Mouse (Mus musculus): ENCODE measurements at regions not wholly inside any gene's neighbourhood (a gene's known extent, or its start where the extent isn't known, plus 50 kb on each side); places are given as distances from the start of the nearest gene placed in this dataset.
A peak's percentile ranks its signal among the peaks of the same experiment; 100 is the strongest.

- 0 out of 2 replicates have a peak, but pooled peaks have one; percentile 33 for ATAC-seq (replicated peaks)
- Histone ChIP-seq H3K4me1 (no peaks in the 10 kb centered on the region), H3K4me2 (replicated peaks) (no peak overlapping the region), H3K27ac (replicated peaks) (peak overlapping the region; percentile 27; the same call in 1 of the 2 replicates), H3K4me3 (no peak overlapping the region), H3K9ac (replicated peaks) (no peak overlapping the region), H3K27me3 (no peaks in the 10 kb centered on the region), H3K9me3 (no peaks in the 10 kb centered on the region), H3K36me3 (no peaks in the 10 kb centered on the region)
- 80% methylated on average over 1 of the region's 1 CpGs for WGBS
These were observed 342.1 kb upstream of the Klf6 start for GRCm38 (mm10) chr13:5519181-5519580.

GRCm38 (mm10) chr13:5519600-5519999 is 341.7 kb upstream of the Klf6 start:
- Histone ChIP-seq H3K4me1 (no peaks in the 10 kb centered on the region), H3K4me2 (replicated peaks) (no peak overlapping the region), H3K36me3 (no peaks in the 10 kb centered on the region), H3K9me3 (no peaks in the 10 kb centered on the region), H3K27me3 (no peaks in the 10 kb centered on the region), H3K27ac (replicated peaks) (peak overlapping the region; percentile 27; the same call in 1 of the 2 replicates), H3K9ac (replicated peaks) (no peak overlapping the region), H3K4me3 (no peak overlapping the region)
- WGBS = 36% methylated on average over 1 of the region's 1 CpGs
- peak; percentile 68 for ATAC-seq (replicated peaks)

DNA sequence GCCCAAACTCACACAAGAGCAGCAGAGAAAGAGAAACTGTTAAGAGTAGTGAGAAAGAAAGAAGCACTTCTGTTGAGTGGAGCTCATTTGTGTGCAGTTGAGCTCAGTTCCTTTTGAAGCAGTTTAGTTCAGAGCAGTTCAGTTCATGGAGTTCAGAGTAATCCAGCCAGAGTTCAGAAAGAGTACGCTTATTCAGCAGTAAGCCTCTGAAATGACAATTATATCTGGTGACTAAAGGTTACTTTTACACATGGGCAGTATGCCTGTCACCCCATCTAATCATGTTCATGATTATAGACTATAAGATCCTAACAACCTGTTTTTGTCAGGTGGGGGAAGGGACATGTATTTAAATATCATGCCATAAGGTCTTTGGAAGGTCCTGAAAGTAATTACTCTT is 333.9 kb upstream of the Klf6 start:
- H3K27me3 ChIP-seq = no peaks in the 10 kb centered on the region
- H3K27ac ChIP-seq (replicated peaks) = no peak overlapping the region
- no peak overlapping the region for H3K9ac ChIP-seq (replicated peaks)
- ATAC-seq (replicated peaks) = no peak
- WGBS = 87% methylated on average over 1 of the region's 1 CpGs
- H3K36me3 ChIP-seq = no peaks in the 10 kb centered on the region
- H3K9me3 ChIP-seq = no peaks in the 10 kb centered on the region
- H3K4me3 ChIP-seq = no peak overlapping the region
- H3K4me1 ChIP-seq = no peaks in the 10 kb centered on the region
- no peak overlapping the region for H3K4me2 ChIP-seq (replicated peaks)

- H3K4me1 ChIP-seq = no peaks in the 10 kb centered on the region
- no peak overlapping the region for H3K27ac ChIP-seq (replicated peaks)
- H3K36me3 ChIP-seq = no peaks in the 10 kb centered on the region
- no peaks in the 10 kb centered on the region for H3K9me3 ChIP-seq
- H3K9ac ChIP-seq (replicated peaks) = no peak overlapping the region
- H3K4me2 ChIP-seq (replicated peaks) = no peak overlapping the region
- 47% methylated on average over 1 of the region's 1 CpGs for WGBS
- ATAC-seq (replicated peaks) = no peak
- H3K27me3 ChIP-seq = no peaks in the 10 kb centered on the region
- H3K4me3 ChIP-seq = no peak overlapping the region
These were observed 321.0 kb upstream of the Klf6 start for GRCm38 (mm10) chr13:5540321-5540720.

DNA sequence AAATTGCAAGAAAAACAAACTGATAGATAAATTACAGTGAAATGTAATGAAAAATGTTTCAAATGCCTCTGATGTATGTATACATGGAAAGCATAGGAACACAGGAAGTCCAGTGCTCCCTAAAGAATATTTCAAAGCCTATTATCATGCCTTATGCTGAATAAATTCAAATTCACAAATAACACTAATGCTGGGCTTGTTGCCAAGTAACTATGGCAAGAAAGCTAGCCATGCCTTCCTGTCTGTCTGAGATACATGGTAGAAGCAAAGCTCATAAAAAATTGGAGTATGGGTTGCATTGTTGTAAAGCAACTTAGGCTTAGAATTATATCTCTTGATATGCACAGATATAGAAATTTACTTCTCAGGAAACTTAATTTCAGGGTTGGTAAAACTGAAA is 315.8 kb upstream of the Klf6 start:
- no peaks in the 10 kb centered on the region for H3K9me3 ChIP-seq
- ATAC-seq (replicated peaks) = no peak; the same call in 1 of the 2 replicates
- no peak overlapping the region for H3K4me3 ChIP-seq
- H3K9ac ChIP-seq (replicated peaks) = no peak overlapping the region
- no peaks in the 10 kb centered on the region for H3K36me3 ChIP-seq
- H3K4me2 ChIP-seq (replicated peaks) = no peak overlapping the region
- no peaks in the 10 kb centered on the region for H3K4me1 ChIP-seq
- no peaks in the 10 kb centered on the region for H3K27me3 ChIP-seq
- H3K27ac ChIP-seq (replicated peaks) = no peak overlapping the region

- Histone ChIP-seq H3K27me3 (no peaks in the 10 kb centered on the region), H3K4me2 (replicated peaks) (no peak overlapping the region), H3K9me3 (no peaks in the 10 kb centered on the region), H3K9ac (replicated peaks) (no peak overlapping the region), H3K27ac (replicated peaks) (no peak overlapping the region), H3K4me1 (no peaks in the 10 kb centered on the region), H3K4me3 (no peak overlapping the region), H3K36me3 (no peaks in the 10 kb centered on the region)
- WGBS = 82% methylated on average over 2 of the region's 2 CpGs
- ATAC-seq (replicated peaks) = no peak
These were observed 315.3 kb upstream of the Klf6 start for GRCm38 (mm10) chr13:5546011-5546410.

DNA sequence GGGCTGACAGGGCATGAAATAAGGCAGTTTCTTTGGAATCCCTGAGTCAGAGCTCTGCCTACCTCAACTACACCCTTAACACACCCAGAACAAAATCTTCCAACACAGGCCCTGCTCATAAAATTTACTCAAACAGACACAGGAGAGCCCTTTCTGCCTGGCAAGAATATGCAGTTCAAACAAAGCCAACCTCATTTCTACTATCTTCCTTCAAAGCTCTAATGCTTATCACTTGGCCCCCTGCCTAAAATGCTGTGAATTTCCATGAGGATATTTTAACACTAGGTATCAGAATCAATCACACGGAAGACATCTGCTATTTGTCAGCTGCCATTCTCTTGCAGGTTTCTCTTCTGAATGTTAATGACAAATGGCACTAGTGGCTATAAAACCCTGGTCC is 314.3 kb upstream of the Klf6 start:
- WGBS = 66% methylated on average over 1 of the region's 1 CpGs
- Histone ChIP-seq H3K9me3 (no peaks in the 10 kb centered on the region), H3K27ac (replicated peaks) (0 out of 2 replicates have a peak overlapping the region, but pooled peaks have one; percentile 6), H3K9ac (replicated peaks) (no peak overlapping the region), H3K27me3 (no peaks in the 10 kb centered on the region), H3K4me1 (no peaks in the 10 kb centered on the region), H3K4me3 (no peak overlapping the region), H3K4me2 (replicated peaks) (no peak overlapping the region), H3K36me3 (no peaks in the 10 kb centered on the region)
- ATAC-seq (replicated peaks) = no peak

- Histone ChIP-seq H3K27me3 (no peaks in the 10 kb centered on the region), H3K9ac (replicated peaks) (no peak overlapping the region), H3K4me1 (no peaks in the 10 kb centered on the region), H3K36me3 (no peaks in the 10 kb centered on the region), H3K27ac (replicated peaks) (no peak overlapping the region), H3K4me3 (no peak overlapping the region), H3K9me3 (no peaks in the 10 kb centered on the region), H3K4me2 (replicated peaks) (no peak overlapping the region)
- ATAC-seq (replicated peaks) = no peak
- WGBS = 90% methylated on average over 1 of the region's 1 CpGs
These were observed 312.5 kb upstream of the Klf6 start for GRCm38 (mm10) chr13:5548768-5549167.

DNA sequence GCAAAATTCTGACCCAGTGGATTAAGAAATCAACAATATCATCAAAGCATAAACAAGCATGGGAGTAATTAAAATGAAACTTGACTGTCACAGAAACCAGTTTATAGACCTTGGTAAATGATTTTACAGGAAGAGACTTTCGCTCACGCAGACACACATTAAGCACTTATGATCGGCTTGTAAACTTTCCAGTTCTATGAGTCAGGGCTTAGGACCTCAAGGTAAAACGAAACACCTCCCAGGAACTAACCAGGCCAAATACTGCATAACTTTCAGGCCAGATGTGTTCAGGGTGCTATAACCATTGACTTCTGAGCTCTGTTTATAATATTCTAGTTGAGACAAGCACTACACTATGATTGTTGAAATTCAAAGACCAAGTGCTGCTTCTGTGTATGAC is 312.1 kb upstream of the Klf6 start:
- H3K27me3 ChIP-seq = no peaks in the 10 kb centered on the region
- ATAC-seq (replicated peaks) = no peak
- no peaks in the 10 kb centered on the region for H3K9me3 ChIP-seq
- H3K36me3 ChIP-seq = no peaks in the 10 kb centered on the region
- 85% methylated on average over 4 of the region's 4 CpGs for WGBS
- no peak overlapping the region for H3K4me3 ChIP-seq
- no peak overlapping the region for H3K27ac ChIP-seq (replicated peaks)
- H3K4me1 ChIP-seq = no peaks in the 10 kb centered on the region
- H3K9ac ChIP-seq (replicated peaks) = no peak overlapping the region
- H3K4me2 ChIP-seq (replicated peaks) = no peak overlapping the region

GRCm38 (mm10) chr13:5549747-5550146 is 311.5 kb upstream of the Klf6 start:
- 97% methylated on average over 7 of the region's 7 CpGs for WGBS
- no peak overlapping the region for H3K27ac ChIP-seq (replicated peaks)
- no peaks in the 10 kb centered on the region for H3K9me3 ChIP-seq
- ATAC-seq (replicated peaks) = no peak
- H3K4me1 ChIP-seq = no peaks in the 10 kb centered on the region
- H3K4me3 ChIP-seq = no peak overlapping the region
- H3K27me3 ChIP-seq = no peaks in the 10 kb centered on the region
- no peak overlapping the region for H3K9ac ChIP-seq (replicated peaks)
- no peaks in the 10 kb centered on the region for H3K36me3 ChIP-seq
- H3K4me2 ChIP-seq (replicated peaks) = no peak overlapping the region

GRCm38 (mm10) chr13:5550354-5550753 is 310.9 kb upstream of the Klf6 start:
- ATAC-seq (replicated peaks) = no peak
- H3K36me3 ChIP-seq = no peaks in the 10 kb centered on the region

DNA sequence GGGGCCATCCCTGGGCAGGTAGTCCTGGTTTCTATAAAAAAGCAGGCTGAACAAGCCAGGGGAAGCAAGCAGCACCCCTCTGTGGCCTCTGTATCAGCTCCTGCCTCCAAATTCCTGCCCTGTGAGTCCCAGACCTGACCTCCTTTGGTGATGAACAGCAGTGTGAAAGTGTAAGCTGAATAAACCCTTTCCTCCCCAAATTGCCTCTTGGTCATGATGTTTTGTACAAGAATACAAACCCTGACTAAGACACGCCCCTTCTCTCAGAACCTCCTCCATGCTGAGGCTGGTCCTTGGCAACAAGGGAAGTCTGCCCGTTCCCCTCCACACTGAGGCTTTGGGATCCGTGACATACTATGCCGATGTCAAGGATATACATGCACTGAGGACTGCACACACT is 310.2 kb upstream of the Klf6 start:
- 88% methylated on average over 4 of the region's 4 CpGs for WGBS
- Histone ChIP-seq H3K27ac (replicated peaks) (no peak overlapping the region), H3K36me3 (no peaks in the 10 kb centered on the region), H3K9ac (replicated peaks) (no peak overlapping the region), H3K4me3 (no peak overlapping the region), H3K27me3 (no peaks in the 10 kb centered on the region), H3K4me2 (replicated peaks) (no peak overlapping the region), H3K4me1 (no peaks in the 10 kb centered on the region), H3K9me3 (no peaks in the 10 kb centered on the region)
- no peak for ATAC-seq (replicated peaks)

More at GRCm38 (mm10) chr13:5550354-5550753, 310.9 kb upstream of the Klf6 start:
- 94% methylated on average over 3 of the region's 3 CpGs for WGBS
- Histone ChIP-seq H3K27me3 (no peaks in the 10 kb centered on the region), H3K4me3 (no peak overlapping the region), H3K4me2 (replicated peaks) (no peak overlapping the region), H3K9ac (replicated peaks) (no peak overlapping the region), H3K9me3 (no peaks in the 10 kb centered on the region), H3K4me1 (no peaks in the 10 kb centered on the region), H3K27ac (replicated peaks) (no peak overlapping the region)

- Histone ChIP-seq H3K4me2 (replicated peaks) (no peak overlapping the region), H3K27me3 (no peaks in the 10 kb centered on the region), H3K4me1 (no peaks in the 10 kb centered on the region), H3K27ac (replicated peaks) (no peak overlapping the region), H3K9me3 (no peaks in the 10 kb centered on the region), H3K36me3 (no peaks in the 10 kb centered on the region), H3K4me3 (no peak overlapping the region), H3K9ac (replicated peaks) (no peak overlapping the region)
- no peak for ATAC-seq (replicated peaks)
These were observed 307.8 kb upstream of the Klf6 start for GRCm38 (mm10) chr13:5553461-5553860.

All from forebrain, embryonic 15.5 days (tissue).